Mouse (Mus musculus): Measurements from ENCODE around the gene Adam19.

DNA sequence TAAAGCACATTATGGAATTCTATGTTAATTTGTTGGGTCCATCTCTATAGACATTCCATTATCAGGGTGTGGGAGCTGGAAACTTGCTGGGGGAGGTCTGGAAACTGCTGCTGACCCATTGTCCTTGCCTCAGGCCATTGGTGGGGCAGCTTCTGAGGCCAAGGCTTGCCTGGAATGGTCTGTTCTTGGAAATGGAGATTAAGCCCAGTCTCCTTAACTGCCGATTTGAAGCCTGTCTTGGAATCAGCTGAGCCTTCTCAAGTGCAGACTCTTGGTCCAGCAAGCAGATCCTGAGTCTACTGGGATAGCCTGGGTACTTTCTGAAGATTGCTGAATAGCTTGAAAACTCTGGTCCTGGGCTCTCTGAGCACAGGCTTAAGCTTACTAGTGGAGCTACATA is 51.3 kb downstream of the Adam19 start:
- no peak for TF ChIP-seq CTCF (IDR thresholded peaks at IDR 0.05; ENCODE audit: borderline replicate concordance, insufficient read depth, low read depth, low read length)
- no peak for TF ChIP-seq POLR2A (IDR thresholded peaks at IDR 0.05; ENCODE audit: borderline replicate concordance, insufficient read depth, low read length)
